Mouse (Mus musculus) layer of hippocampus, postnatal 10 days (tissue): ENCODE results near the gene Srrm1. TPM values are rescaled to one million over a fixed set of nuclear protein-coding genes. Genes with fewer than 3 reads are reported as not detected.

ENCODE experiments used
- DNase-seq, 2 experiments: peaks; one replicate each; pipeline ENCODE4 v3.0.0; 2021; ENCODE audit warnings: low spot score in 2 of 2
- long read RNA-seq: library from polyadenylated mRNA; stranded (forward); transcript quantifications from one replicate; pipeline ENCODE4 v2.0.0, GENCODE M21; 2023
- total RNA-seq, 2 experiments: library from RNA; stranded (reverse); gene quantifications; 2 replicates each; pipeline ENCODE4 v1.2.3; 2021

Srrm1 gene
- 100 to 1,000 TPM; 131 to 153 TPM for total RNA-seq
- long read RNA-seq, transcript Srrm1-207 (4 exons, 2,847 nt): major isoform, 5 of 33 reads
- long read RNA-seq, partial matches to known transcripts: 17 of 33 reads
- long read RNA-seq, other reads (novel, unspliced or antisense): 8 of 33 reads

DNA sequence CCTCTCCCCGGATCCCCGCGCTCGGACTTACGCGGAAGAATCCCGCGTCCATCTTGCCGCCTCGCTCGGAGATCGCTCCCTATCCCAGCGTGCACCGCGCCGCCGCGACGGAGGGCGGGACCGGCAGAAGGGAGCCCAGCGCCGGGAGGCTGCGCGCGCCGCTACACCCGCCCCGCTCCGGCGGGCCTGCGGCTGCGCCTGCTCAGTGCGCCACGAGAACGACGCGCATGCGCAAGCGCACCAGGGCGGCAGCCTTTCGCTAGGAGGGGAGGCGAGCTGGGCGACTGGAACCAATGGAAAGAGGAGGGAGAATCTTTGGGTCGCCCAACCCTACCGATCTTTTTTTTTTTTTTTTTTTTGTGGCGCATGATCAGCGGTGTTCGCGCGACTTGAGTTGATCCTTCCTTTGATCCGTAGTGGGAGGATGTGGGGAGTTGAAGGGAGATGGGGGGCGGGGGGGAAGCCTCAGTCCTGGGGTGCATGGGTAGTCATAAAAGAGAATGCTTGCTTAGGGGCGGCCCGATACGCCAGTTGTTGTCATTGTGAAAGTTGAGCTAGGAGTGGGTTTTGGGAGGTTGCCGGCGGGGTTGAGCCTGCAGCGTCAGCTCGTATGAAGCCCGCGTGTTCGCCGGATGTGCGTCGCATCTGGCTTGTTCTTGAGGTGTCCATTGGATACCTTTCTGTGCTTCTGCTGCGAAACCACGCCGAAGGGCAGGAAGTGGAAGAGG, at the start of gene Srrm1:
Srrm1 (minus strand) TSS at position 256 of the 728 bp plus-strand sequence.
- DNase-seq: peak; percentile 98 to 99

DNA sequence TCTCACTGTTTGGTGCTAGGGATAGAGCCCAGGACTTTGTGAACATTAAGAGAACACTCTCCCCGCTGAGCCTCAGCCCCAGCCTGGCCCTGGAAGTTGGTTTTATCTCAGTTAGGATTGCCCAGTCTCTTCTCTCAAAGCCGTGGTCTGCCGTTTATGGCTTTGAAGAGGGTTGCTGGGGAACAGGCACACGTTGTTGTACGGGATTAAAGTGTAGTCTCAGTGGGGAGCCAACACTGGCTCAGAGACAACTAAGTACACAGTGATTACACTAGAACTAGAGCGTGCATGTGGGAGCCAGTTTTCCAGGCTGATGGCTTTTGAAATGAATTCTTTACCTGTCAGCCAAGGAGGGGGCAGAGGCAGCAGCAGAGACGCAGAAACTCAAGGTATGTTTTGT, 48.8 kb upstream of the Srrm1 start:
- DNase-seq: no peak

DNA sequence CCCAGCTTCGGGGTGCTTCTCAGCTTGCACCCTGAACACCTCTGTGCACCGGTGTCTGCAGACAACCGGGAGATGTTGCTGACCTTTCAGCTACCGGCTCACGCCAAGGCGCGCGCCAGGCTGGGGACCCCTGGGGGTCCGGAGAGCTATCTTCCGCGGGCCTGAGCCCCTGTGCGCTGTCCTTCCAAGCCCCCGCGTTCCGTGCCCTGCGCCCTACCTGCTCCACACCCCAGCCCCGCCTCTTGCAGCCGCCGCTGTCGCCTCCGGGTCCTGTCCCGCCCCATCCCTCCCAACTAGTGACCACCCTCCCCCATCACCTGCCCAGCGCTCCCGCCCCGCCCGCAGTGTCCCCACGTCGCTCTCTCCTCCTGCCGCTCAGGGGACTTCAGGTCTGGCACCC, 44.9 kb upstream of the Srrm1 start, which contains the start of gene Ncmap:
Ncmap (minus strand) TSS at position 237 of the 400 bp plus-strand sequence.
- no peak for DNase-seq

DNA sequence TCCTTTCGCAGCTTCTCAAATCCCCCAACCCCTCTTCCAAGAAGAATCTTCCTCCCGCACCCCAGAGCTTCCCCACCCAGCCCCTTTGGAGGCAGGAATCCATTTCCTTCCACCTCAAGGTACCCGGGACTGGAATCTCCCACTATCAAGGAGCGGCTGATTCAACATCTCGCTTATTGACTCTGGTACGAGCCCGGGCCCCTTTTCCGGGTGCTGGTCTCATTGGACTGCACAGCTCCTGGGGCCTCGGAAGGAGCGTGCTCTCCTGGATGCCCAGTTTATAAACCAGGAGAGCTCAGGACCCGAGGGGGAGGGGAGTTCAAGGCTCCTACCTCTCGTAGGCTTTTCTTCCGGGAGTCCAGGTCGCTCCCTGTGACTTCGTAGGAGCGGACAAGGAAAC, 44.4 kb upstream of the Srrm1 start:
- DNase-seq: no peak

DNA sequence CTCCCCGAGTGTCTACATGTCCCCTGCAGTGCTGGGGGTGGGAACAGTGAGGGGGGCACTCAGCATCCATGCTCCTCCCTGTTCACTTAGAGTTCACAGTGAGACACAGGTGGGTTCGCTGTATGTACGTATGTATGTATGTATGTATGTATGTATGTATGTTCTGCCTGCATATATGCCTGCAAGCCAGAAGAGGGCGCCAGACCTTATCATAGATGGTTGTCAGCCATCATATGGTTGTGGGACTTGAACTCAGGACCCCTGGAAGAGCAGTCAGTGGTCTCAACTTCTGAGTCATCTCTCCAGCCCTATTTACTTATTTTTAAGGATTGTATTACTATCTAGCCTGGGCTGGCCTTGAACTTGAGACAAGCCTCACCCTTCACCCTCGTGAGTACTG, 43.2 kb upstream of the Srrm1 start:
- DNase-seq: no peak

DNA sequence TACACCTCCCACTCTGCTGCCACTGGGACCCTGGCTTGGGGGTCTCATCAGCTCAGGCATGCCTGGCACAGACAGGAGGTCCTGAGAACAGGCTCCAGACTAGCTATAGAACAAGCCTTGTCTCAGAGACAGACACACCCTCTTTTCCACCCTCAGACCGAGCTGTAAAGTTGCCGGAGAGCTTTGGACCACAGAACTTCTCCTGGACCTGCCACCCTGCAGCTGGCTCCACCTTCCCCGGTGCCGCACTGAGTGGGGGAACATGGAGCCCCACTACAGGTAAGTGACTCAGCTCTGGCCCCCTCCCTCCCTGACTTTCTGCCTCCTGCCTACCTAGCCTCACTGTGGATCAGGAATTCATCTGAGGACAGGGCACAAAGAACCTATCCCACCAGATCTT, 42.3 kb upstream of the Srrm1 start:
- DNase-seq: no peak

DNA sequence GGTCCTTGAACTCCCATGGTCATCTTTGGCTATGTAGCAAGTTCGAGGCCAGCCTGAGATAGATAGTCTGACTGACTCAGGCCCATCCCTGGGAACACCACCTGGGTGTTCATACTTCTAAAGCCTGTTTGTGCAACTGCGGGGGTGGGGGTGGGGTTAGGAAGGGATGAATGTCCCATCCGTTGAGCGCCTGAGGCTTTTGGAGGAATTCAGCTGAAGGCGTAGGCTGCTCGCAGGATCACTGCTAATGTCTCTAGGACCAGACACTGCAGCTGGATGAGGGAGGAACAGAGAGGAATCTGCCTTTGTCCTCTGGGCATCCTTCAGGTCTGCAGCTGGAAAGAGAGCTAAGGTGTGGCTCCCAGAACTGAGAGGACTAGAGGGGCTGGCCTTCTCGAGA, 41.5 kb upstream of the Srrm1 start:
- no peak for DNase-seq

DNA sequence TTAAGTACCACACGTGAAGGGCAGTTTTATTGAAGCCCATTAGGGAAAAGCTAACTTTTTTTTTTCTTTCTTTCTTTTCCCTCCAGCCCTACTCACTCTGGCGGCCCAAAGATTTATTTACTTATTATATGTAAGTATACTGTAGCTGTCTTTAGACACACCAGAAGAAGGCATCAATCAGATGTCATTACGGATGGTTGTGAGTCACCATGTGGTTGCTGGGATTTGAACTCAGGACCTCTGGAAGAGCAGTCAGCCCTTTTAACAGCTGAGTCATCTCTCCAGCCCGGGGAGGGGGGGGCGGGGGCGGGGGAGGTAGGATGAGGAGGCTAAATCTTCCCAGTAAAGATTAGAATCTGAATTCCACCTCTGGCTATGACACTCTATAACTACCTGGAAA, 40.3 kb upstream of the Srrm1 start:
- DNase-seq: no peak

DNA sequence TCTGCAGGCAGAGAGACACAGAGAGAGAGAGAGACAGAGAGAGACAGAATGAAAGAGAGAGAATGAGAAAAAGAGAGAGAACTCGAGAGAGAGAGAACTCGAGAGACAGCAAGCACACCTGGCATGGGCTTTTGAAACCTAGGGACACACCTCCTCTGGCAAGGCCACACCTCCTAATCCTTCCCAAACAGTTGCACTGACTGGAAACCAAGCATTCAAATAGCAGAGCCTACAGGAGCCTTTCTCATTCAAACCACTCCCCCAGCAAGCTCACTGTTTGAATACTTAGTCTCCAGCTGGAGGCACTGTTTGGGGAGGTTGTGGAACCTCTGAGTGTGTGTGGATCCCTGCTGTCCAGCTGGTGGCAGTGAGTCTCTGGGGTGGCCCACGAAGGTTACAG, 39.7 kb upstream of the Srrm1 start:
- DNase-seq: no peak

DNA sequence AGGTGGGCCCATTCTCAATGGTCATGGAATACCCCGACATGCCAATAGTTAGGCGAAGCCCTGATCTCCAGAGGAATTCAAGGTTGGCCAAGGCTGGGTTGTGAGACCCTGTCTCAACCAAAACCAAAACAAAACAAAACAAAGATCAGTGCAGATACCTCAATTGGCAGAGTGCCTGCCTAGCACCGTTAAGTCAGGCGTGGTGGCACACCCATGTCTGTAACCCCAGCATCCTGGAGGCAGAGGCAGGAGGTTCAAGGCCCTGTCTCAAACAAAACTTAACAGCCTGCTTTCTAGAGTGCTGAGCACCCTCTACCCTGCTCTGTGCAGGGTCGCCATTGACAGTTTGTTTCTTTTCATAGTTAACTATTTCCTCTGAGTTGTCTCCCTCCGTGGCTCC, 37.9 kb upstream of the Srrm1 start:
- no peak for DNase-seq

DNA sequence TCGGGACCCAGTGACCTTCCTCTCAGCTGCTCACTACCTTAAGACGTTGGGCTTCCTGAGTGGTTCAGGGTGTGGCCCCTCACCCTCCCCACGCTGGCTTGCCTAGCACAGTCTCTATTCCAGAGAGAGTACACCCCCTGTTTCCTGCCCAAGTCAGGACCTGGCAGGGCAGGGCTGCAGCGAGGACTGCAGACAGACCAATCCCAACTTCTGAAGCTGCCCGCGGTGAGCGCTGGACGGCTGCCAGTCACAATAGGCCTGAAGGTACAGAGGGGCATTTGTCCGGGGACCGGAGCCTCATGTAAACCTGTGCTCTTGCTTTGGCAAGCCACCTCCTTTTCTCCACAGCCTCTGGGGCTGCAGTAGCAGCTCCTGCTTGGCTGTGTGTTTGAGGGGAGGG, 32.5 kb upstream of the Srrm1 start:
- no peak for DNase-seq

DNA sequence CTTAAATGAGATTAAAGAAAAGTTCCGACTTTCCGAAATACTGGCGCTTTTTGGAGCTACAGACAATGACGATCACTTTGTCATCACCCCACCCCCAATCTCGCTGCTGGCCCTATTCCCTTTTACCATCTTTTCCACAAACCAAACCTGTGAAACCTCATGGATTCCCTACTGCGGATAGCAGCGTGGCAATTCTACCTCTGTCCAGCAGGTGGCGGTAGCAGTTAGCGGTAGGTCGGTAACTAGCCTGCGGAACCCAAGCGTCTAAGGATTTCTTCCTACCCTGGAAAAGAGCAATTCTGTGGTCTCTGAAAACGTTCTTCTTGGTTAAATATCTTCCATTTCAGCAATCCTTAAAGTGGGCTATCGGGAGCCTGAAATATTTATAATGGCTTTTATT, 29.2 kb upstream of the Srrm1 start:
- peak; percentile 81 to 86 for DNase-seq

DNA sequence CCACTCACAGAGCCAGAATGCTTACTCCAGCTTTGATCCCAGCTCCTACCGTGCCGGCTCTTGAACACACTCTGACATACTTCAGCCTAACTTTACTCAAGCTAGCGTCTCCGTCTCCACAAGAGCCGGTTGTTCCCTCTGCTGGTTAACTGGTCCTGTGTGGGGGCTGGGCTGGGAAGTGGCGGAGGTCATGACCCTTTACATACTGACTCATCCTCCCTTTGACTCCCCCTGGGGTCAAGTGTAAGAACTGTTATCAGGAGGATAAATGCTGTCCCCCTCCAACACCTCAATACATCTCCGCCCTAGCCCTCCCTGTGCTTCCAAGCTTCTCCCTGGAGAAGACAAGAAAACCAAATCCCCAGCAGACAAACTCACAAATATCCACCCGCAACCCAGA, 28.2 kb upstream of the Srrm1 start:
- no peak for DNase-seq

DNA sequence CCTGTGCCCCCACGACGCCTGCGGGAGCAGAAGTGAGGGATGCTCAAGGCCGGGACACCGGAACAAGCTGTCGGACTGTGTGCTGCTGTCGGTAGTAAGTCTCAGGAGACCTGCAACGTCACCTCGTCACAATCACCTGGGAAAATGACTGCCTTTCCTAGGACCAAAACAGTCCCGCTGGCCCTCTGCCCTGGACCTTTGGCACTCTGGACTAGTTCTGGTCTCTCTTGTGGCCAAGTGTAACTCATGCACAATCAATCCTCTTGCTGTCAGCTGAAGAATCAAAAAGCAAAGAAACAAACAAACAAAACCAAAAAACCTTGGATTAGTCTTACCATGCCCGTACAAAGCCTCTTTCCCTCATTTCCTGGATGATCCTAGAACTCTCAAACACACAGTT, 24.1 kb upstream of the Srrm1 start:
- no peak for DNase-seq

DNA sequence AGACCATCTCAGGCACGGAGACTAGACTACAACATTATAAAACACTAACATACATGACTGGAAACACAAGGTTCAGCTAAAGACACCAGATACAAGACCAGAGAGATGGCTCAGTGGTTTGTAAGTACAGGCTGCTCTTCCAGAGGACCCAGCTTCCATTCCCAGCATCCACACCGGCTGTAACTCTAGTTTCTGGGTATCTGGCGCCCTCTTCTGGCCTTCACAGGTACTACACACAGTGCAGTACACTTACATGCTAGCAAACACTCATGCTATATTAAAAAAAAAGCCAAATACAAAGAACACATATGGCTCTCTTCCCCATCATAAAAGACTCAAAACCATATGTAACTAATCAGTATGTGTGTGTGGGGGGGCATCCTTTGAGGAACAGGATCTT, 22.3 kb upstream of the Srrm1 start:
- no peak for DNase-seq

DNA sequence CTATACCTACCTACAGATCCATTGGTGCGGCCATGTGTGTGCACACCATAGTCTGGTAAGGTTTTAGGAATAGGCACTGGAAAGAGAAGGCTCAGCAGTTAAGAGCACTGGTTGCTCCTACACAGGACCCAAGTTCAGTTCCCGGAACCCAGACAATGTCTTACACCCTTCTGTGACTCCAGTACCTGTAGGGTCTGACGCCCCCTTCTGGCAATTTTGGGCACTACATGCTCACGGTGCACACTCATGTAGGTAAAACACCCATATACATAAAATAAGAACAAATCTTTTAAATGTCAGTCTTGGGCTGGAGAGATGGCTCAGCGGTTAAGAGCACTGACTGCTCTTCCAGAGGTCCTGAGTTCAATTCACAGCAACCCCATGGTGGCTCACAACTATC, 20.2 kb upstream of the Srrm1 start:
- DNase-seq: no peak

DNA sequence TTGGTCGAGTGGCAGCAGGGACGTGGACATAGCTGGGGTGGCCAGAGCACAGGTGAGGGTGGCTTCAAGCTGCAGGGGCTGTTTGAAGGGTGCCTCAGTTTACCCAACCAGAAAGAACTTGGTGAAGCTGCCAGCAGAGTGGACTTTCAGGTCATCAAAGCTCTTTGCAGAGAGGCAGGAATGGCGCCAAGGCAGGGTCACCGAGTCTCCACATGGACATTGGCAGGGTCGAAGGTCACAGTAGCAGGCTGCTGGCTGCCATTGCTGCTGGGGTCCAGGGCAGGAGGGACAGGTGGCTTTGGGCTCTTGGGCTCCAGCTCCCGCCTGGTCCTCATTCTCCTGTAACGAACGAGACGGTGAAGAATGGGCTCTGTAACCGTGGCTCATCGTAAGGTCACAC, 17.3 kb upstream of the Srrm1 start:
- no peak for DNase-seq

DNA sequence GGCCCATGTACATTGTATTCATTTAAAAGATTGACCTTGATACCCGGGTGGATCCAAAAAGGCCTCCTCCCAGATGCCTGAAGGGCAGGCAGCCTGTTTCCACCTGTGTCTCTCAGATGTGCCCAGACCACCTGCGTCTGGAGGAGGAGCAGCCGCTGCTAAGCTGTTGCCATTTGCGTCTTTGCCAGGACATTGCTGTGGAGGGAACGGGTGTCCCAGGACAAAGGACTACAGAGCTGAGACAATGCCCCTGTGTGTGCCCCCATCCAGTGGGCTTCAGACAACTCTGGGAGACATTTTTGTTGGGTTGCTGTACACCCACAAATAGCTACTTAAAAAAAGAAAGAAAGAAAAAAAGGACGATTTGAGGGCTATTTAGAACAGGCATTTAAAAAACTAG, 9.7 kb upstream of the Srrm1 start:
- peak in 1 of 2 experiments; percentile 23 for DNase-seq

DNA sequence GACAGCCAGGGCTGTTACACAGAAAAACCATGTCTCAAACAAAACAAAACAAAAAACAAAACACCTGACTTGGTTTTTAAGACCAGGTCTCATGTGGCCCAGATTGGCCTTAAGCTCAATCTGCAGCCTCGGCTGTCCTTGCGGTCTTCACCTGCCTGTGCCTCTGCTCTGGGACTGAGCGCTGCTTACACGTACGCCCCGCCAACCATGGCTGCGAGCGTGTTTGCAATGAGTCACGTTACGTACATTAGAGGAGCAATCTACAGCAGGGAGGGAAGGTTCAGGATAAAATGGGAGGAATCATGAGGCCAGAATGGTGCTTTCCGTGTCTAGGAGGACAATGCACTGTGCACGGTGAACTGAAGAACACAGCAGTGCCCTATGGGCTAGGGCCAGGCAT, 8.6 kb upstream of the Srrm1 start:
- no peak for DNase-seq

DNA sequence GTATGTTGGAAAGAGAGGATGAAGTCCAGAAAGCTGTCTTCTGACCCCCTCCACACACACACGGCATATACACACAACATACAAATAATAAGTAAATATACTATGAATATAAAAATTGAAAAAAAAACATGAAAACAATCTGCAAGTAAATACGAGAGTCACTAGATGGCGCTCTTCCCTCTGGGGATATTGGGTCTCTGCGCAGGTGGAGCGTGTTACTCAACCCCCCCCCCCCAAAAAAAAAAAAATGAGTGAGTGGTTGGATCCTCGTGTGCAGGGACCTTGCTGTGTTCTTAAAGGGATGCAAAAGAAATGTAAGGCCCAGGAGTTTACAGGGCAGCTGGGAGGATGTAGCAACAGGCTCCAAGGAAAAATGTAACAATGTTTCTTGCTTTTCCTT, 5.6 kb upstream of the Srrm1 start:
- peak in 1 of 2 experiments; percentile 32 for DNase-seq

DNA sequence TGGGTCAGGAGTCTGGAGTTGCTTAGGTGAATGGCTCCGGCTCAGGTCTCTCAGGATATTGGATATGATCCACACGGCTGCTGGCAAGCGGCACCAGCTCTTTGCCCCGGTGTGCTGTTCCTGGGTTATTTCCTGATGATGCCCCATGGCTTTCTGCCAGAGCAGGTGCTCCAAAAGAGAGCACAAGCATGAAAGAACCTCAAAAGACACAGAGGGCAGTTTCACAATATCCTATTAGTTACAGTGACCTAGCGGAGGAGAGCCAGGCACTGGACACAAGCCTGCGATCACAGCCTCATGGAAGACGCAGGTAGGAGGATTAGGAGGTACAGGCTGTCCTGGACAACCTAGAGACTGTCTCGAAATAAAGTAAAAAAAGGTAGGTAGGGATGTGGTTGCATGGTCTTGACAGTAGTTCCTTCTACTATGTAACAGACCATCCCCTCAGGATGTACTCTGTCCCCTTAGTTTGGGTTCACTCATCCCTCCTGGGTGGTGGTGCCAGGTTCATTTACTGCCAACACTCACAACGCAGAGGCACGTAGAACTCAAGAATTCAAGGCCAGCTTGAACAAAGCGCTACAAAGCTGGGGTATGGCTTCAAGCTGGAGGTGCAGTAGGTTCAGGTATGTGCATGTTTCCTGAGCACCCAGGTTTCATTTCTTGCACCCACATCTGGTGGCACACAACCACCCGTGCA, 4.2 kb upstream of the Srrm1 start:
- no peak for DNase-seq

DNA sequence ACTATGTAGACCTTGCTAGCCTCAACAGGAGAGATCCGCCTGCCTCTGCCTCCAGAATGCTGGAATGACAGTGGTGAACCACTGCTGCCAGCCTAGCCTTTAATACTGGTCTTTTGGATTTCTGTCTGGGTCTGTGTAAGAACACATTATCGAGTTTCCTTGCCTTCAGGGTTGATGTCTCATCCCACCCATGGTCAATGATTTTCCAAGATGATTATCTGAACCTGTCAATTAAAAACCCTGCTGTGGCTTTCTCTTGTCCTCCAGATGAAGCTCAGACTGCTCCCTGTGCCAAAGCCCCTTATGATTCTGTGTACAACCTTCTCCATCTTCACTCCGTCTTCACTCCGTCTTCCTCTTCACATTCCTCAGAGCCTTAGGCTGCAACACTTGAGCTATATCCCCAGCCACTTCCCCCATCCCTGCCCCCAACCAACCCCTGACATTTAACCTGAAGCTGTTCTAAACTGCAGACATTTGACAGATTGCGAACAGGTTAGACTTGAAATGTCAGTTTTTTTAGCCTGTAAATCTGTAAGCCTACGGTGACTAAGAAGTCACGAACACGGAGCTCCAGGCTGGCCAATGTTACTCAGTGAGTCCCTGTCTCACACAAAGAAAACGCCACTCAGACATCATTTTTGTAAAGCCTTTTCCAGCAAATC, 2.9 kb upstream of the Srrm1 start:
- DNase-seq: no peak
